Mouse (Mus musculus) heart, embryonic 11.5 days (tissue): ENCODE measurements at regions not wholly inside any gene's neighbourhood (a gene's known extent, or its start where the extent isn't known, plus 50 kb on each side); places are given as distances from the start of the nearest gene placed in this dataset.

Experiments used
- ATAC-seq: fragments of 200-750 bp; cut with Nextera tagmentation; replicated peaks from 2 replicates; pipeline ENCODE4 v1.8.0; 2017; ENCODE audit warnings: moderate library complexity; ENCODE audit not compliant: insufficient number of reproducible peaks, low FRiP score, low TSS enrichment
- H3K27ac ChIP-seq: fragments of 300-500 bp; sonication (generic); 2 replicates; pipeline ENCODE4 v1.5.1; 2014; ENCODE audit warnings: mild to moderate bottlenecking, low read depth, low read length
- H3K27me3 ChIP-seq: fragments of 300-500 bp; sonication (generic); 2 replicates; pipeline ENCODE4 v1.6.1; 2014; ENCODE audit warnings: mild to moderate bottlenecking, low read length, mixed read lengths; ENCODE audit not compliant: control insufficient read depth, insufficient read depth
- H3K36me3 ChIP-seq: fragments of 300-500 bp; sonication (generic); 2 replicates; pipeline ENCODE4 v1.6.1; 2014; ENCODE audit warnings: mild to moderate bottlenecking, low read length, moderate library complexity, mixed read lengths; ENCODE audit not compliant: control insufficient read depth, insufficient read depth
- H3K4me1 ChIP-seq: fragments of 300-500 bp; sonication (generic); 2 replicates; pipeline ENCODE4 v1.6.1; 2014; ENCODE audit warnings: low read length; ENCODE audit not compliant: control insufficient read depth, insufficient read depth
- H3K4me2 ChIP-seq: fragments of 300-500 bp; sonication (generic); 2 replicates; pipeline ENCODE4 v1.6.1; 2014; ENCODE audit warnings: mild to moderate bottlenecking, moderate library complexity
- H3K4me3 ChIP-seq: fragments of 300-500 bp; sonication (generic); 2 replicates; pipeline ENCODE4 v1.5.1; 2014; ENCODE audit warnings: low read depth, low read length
- H3K9ac ChIP-seq: fragments of 300-500 bp; sonication (generic); 2 replicates; pipeline ENCODE4 v1.6.1; 2014; ENCODE audit warnings: mild to moderate bottlenecking, low read depth, low read length, moderate library complexity
- H3K9me3 ChIP-seq: fragments of 300-500 bp; sonication (generic); replicated peaks from 2 replicates; pipeline ENCODE4 v1.6.1; 2016; ENCODE audit warnings: low read length; ENCODE audit not compliant: control insufficient read depth
- WGBS: fragments of 180-500 bp; shearing (Covaris S2); extraction: QIAGEN DNeasy Blood & Tissue Kit; methylation state at CpG from one replicate; pipeline ENCODE4 v1.1.7; 2014; ENCODE audit not compliant: insufficient replicate concordance; 5-methylcytosine and 5-hydroxymethylcytosine counted together

GRCm38 (mm10) chr13:31396216-31396910 is 159.6 kb upstream of the Foxq1 start:
- Histone ChIP-seq H3K27me3 (no peaks in the 10 kb centered on the region), H3K27ac (no peak overlapping the region), H3K4me1 (no peaks in the 10 kb centered on the region), H3K4me3 (no peak overlapping the region), H3K9ac (no peak overlapping the region), H3K4me2 (no peak overlapping the region), H3K36me3 (no peaks in the 10 kb centered on the region), H3K9me3 (no peaks in the 10 kb centered on the region)
- ATAC-seq: no peak
- 65% methylated on average over 5 of the region's 5 CpGs for WGBS

GRCm38 (mm10) chr13:31397246-31397645 is 158.7 kb upstream of the Foxq1 start:
- no peaks in the 10 kb centered on the region for H3K4me1 ChIP-seq
- H3K4me3 ChIP-seq: no peak overlapping the region
- no peaks in the 10 kb centered on the region for H3K36me3 ChIP-seq
- no peak for ATAC-seq
- no peak overlapping the region for H3K27ac ChIP-seq
- no peaks in the 10 kb centered on the region; the same call in 1 of the 2 replicates for H3K27me3 ChIP-seq
- H3K9ac ChIP-seq: no peak overlapping the region
- no peaks in the 10 kb centered on the region for H3K9me3 ChIP-seq
- 48% methylated on average over 10 of the region's 10 CpGs for WGBS
- H3K4me2 ChIP-seq: no peak overlapping the region

- Histone ChIP-seq H3K27me3 (no peaks in the 10 kb centered on the region; the same call in 1 of the 2 replicates), H3K4me2 (no peak overlapping the region), H3K9me3 (no peaks in the 10 kb centered on the region), H3K4me1 (no peaks in the 10 kb centered on the region), H3K9ac (no peak overlapping the region), H3K36me3 (no peaks in the 10 kb centered on the region), H3K27ac (no peak overlapping the region), H3K4me3 (no peak overlapping the region)
- 85% methylated on average over 2 of the region's 2 CpGs for WGBS
- no peak for ATAC-seq
Observed at GRCm38 (mm10) chr13:31400401-31400800, 155.5 kb upstream of the Foxq1 start.

GRCm38 (mm10) chr13:31405312-31405711 is 150.6 kb upstream of the Foxq1 start:
- H3K27ac ChIP-seq: no peak overlapping the region
- no peaks in the 10 kb centered on the region; the same call in 1 of the 2 replicates for H3K27me3 ChIP-seq
- no peak overlapping the region for H3K9ac ChIP-seq
- no peaks in the 10 kb centered on the region for H3K9me3 ChIP-seq
- H3K4me3 ChIP-seq: no peak overlapping the region
- H3K36me3 ChIP-seq: no peaks in the 10 kb centered on the region
- no peak overlapping the region for H3K4me2 ChIP-seq
- WGBS: 86% methylated on average over 2 of the region's 2 CpGs
- H3K4me1 ChIP-seq: no peaks in the 10 kb centered on the region
- no peak for ATAC-seq

GRCm38 (mm10) chr13:31408439-31409122 is 147.4 kb upstream of the Foxq1 start:
- H3K4me1 ChIP-seq: no peaks in the 10 kb centered on the region
- WGBS: 63% methylated on average over 10 of the region's 10 CpGs
- H3K9ac ChIP-seq: no peak overlapping the region
- H3K36me3 ChIP-seq: no peaks in the 10 kb centered on the region
- ATAC-seq: no peak
- no peak overlapping the region for H3K4me2 ChIP-seq
- no peaks in the 10 kb centered on the region for H3K9me3 ChIP-seq
- no peak overlapping the region for H3K4me3 ChIP-seq
- no peak overlapping the region for H3K27ac ChIP-seq
- H3K27me3 ChIP-seq: no peaks in the 10 kb centered on the region

GRCm38 (mm10) chr13:31409123-31409513 is 146.8 kb upstream of the Foxq1 start:
- no peak overlapping the region for H3K27ac ChIP-seq
- no peaks in the 10 kb centered on the region for H3K4me1 ChIP-seq
- ATAC-seq: no peak
- H3K9ac ChIP-seq: no peak overlapping the region
- no peaks in the 10 kb centered on the region for H3K27me3 ChIP-seq
- H3K9me3 ChIP-seq: no peaks in the 10 kb centered on the region
- no peaks in the 10 kb centered on the region for H3K36me3 ChIP-seq
- H3K4me2 ChIP-seq: no peak overlapping the region
- H3K4me3 ChIP-seq: no peak overlapping the region
- 75% methylated on average over 2 of the region's 2 CpGs for WGBS

GRCm38 (mm10) chr13:31421556-31421955 is 134.4 kb upstream of the Foxq1 start:
- no peak overlapping the region for H3K9ac ChIP-seq
- ATAC-seq: no peak
- no peak overlapping the region for H3K4me3 ChIP-seq
- no peaks in the 10 kb centered on the region for H3K9me3 ChIP-seq
- H3K27me3 ChIP-seq: no peaks in the 10 kb centered on the region
- H3K36me3 ChIP-seq: no peaks in the 10 kb centered on the region
- H3K27ac ChIP-seq: no peak overlapping the region
- no peak overlapping the region for H3K4me2 ChIP-seq
- H3K4me1 ChIP-seq: no peaks in the 10 kb centered on the region
- WGBS: 83% methylated on average over 5 of the region's 5 CpGs

GRCm38 (mm10) chr13:31423599-31423998 is 132.3 kb upstream of the Foxq1 start:
- no peak overlapping the region for H3K9ac ChIP-seq
- no peak overlapping the region for H3K27ac ChIP-seq
- 81% methylated on average over 3 of the region's 3 CpGs for whole genome bisulfite sequencing
- no peaks in the 10 kb centered on the region for H3K9me3 ChIP-seq
- no peaks in the 10 kb centered on the region for H3K27me3 ChIP-seq
- H3K4me3 ChIP-seq: no peak overlapping the region
- no peaks in the 10 kb centered on the region for H3K36me3 ChIP-seq
- H3K4me2 ChIP-seq: no peak overlapping the region
- ATAC-seq: no peak
- no peaks in the 10 kb centered on the region for H3K4me1 ChIP-seq
